Mouse (Mus musculus) intestine, postnatal 0 days (tissue): ENCODE data around the gene Gfra4. TPM values are rescaled to one million over a fixed set of nuclear protein-coding genes. Genes with fewer than 3 reads are reported as not detected.

Source experiments
- ATAC-seq: fragments of 200-750 bp; cut with Nextera tagmentation; 2 replicates; pipeline ENCODE4 v1.8.0; 2017; ENCODE audit warnings: mild to moderate bottlenecking, moderate TSS enrichment, moderate library complexity
- H3K27ac ChIP-seq: fragments of 300-500 bp; sonication (generic); 2 replicates; pipeline ENCODE4 v1.5.1; 2014; ENCODE audit warnings: mild to moderate bottlenecking, low read depth, low read length, moderate library complexity
- H3K27me3 ChIP-seq: fragments of 300-500 bp; sonication (generic); replicated peaks from 2 replicates; pipeline ENCODE4 v1.6.1; 2014; ENCODE audit warnings: low read length, mixed read lengths; ENCODE audit not compliant: control insufficient read depth, insufficient read depth
- H3K36me3 ChIP-seq: fragments of 300-500 bp; sonication (generic); 2 replicates; pipeline ENCODE4 v1.6.1; 2014; ENCODE audit warnings: mild to moderate bottlenecking, moderate library complexity; ENCODE audit not compliant: control insufficient read depth, insufficient read depth
- H3K4me1 ChIP-seq: fragments of 300-500 bp; sonication (generic); replicated peaks from 2 replicates; pipeline ENCODE4 v1.6.1; 2014; ENCODE audit warnings: antibody characterized with exemption, low read length, mixed read lengths; ENCODE audit not compliant: control insufficient read depth, insufficient read depth
- H3K4me2 ChIP-seq: fragments of 300-500 bp; sonication (generic); replicated peaks from 2 replicates; pipeline ENCODE4 v1.6.1; 2014; ENCODE audit warnings: low read depth, mild to moderate bottlenecking, moderate library complexity
- H3K4me3 ChIP-seq: fragments of 300-500 bp; sonication (generic); 2 replicates; pipeline ENCODE4 v1.5.1; 2014; ENCODE audit warnings: low read depth, low read length
- H3K9ac ChIP-seq: fragments of 300-500 bp; sonication (generic); 2 replicates; pipeline ENCODE4 v1.6.1; 2014; ENCODE audit warnings: mild to moderate bottlenecking, low read depth, low read length
- H3K9me3 ChIP-seq: fragments of 300-500 bp; sonication (generic); 2 replicates; pipeline ENCODE4 v1.6.1; 2016; ENCODE audit warnings: mixed run types; ENCODE audit not compliant: control insufficient read depth
- CTCF ChIP-seq: sonication (generic); IDR thresholded peaks from 2 replicates; pipeline ENCODE4 v1.5.1; 2016; ENCODE audit warnings: low read depth, mild to moderate bottlenecking, control low read depth, antibody characterized with exemption, moderate library complexity
- WGBS: fragments of 180-500 bp; shearing (Covaris S2); extraction: QIAGEN DNeasy Blood & Tissue Kit; methylation state at CpG from one replicate; pipeline ENCODE4 v1.1.7; 2014; 5-methylcytosine and 5-hydroxymethylcytosine counted together
- microRNA-seq: library from miRNA; unstranded; fragments of <30 nt; microRNA quantifications from one replicate; pipeline ENCODE4, GENCODE M21; 2016
- polyA plus RNA-seq: library from polyadenylated mRNA; unstranded; fragments of >200 nt; fragmentation: Nextera tagmentation; extraction: Ambion mirVana; gene quantifications from 2 replicates; pipeline ENCODE4 v1.2.1, GENCODE M21; 2015

Gene Gfra4
- polyA plus RNA-seq, 1 experiment from 2014 or later = 3.8 TPM

- 87% methylated on average over 2 of the region's 2 CpGs for WGBS
- no peak for ATAC-seq
- no peaks in the 10 kb centered on the region for H3K4me1 ChIP-seq
- H3K27me3 ChIP-seq = no peaks in the 10 kb centered on the region
- no peak overlapping the region for H3K27ac ChIP-seq
- no peak for TF ChIP-seq CTCF
- H3K4me3 ChIP-seq = no peak overlapping the region
- no peak overlapping the region for H3K4me2 ChIP-seq
- peaks cover 26% of the 10 kb centered on the region; the same call in 1 of the 2 replicates for H3K36me3 ChIP-seq
- H3K9me3 ChIP-seq = no peaks in the 10 kb centered on the region
- H3K9ac ChIP-seq = no peak overlapping the region
These were observed 33.8 kb downstream of the Gfra4 start for GRCm38 (mm10) chr2:131009123-131009522.

GRCm38 (mm10) chr2:130992818-130993217 lies 50.1 kb downstream of the Gfra4 start:
- no peak for TF ChIP-seq CTCF
- Histone ChIP-seq H3K4me3 (no peak overlapping the region), H3K9me3 (no peaks in the 10 kb centered on the region), H3K36me3 (peaks cover 12% of the 10 kb centered on the region; the same call in 1 of the 2 replicates), H3K4me2 (no peak overlapping the region), H3K4me1 (no peaks in the 10 kb centered on the region), H3K27ac (no peak overlapping the region), H3K27me3 (no peaks in the 10 kb centered on the region), H3K9ac (no peak overlapping the region)
- 97% methylated on average over 2 of the region's 2 CpGs for WGBS
- no peak for ATAC-seq

Small RNA genes within 50 kb of the gene (microRNA-seq; reads per million reads assigned to microRNA genes)
- not detected for gene Mir6973b

Other genes with a start within 250 kb of the Gfra4 start
- gene 4930402H24Rik, start 136.7 kb downstream of the Gfra4 start, polyA plus RNA-seq = 9.0 and 10.6 TPM in 2 replicates
- 3.1 and 3.7 TPM in 2 replicates for gene Atrn, start 136.6 kb downstream of the Gfra4 start, polyA plus RNA-seq
- gene Adam33, start 20.7 kb upstream of the Gfra4 start, polyA plus RNA-seq = 2.7 and 5.1 TPM in 2 replicates
- 0.20 and 0.30 TPM in 2 replicates for gene Siglec1, start 43.7 kb upstream of the Gfra4 start, polyA plus RNA-seq
- gene Hspa12b, start 84.2 kb upstream of the Gfra4 start, polyA plus RNA-seq = 2.1 and 2.3 TPM in 2 replicates
- gene Gm11037, start 90.4 kb upstream of the Gfra4 start, polyA plus RNA-seq = not detected in 2 replicates
- 145 and 164 TPM in 2 replicates for gene 1700037H04Rik, start 117.0 kb upstream of the Gfra4 start, polyA plus RNA-seq
- gene Cenpb, start 137.0 kb upstream of the Gfra4 start, polyA plus RNA-seq = 15.9 and 17.4 TPM in 2 replicates
- 10.9 and 12.4 TPM in 2 replicates for gene Cdc25b, start 143.9 kb upstream of the Gfra4 start, polyA plus RNA-seq
- gene Spef1, start 144.2 kb upstream of the Gfra4 start, polyA plus RNA-seq = 2.0 and 2.1 TPM in 2 replicates
- gene Ap5s1, start 164.0 kb upstream of the Gfra4 start, polyA plus RNA-seq = 37.3 and 37.5 TPM in 2 replicates
- 27.2 and 28.5 TPM in 2 replicates for gene Mavs, start 191.0 kb upstream of the Gfra4 start, polyA plus RNA-seq
- gene Pank2, start 219.4 kb upstream of the Gfra4 start, polyA plus RNA-seq = 32.4 and 35.1 TPM in 2 replicates